Mouse (Mus musculus) heart, embryonic 11.5 days (tissue): ENCODE measurements at regions not wholly inside any gene's neighbourhood (a gene's known extent, or its start where the extent isn't known, plus 50 kb on each side); places are given as distances from the start of the nearest gene placed in this dataset.

ENCODE experiments used
- ATAC-seq: fragments of 200-750 bp; cut with Nextera tagmentation; replicated peaks from 2 replicates; pipeline ENCODE4 v1.8.0; 2017; ENCODE audit warnings: moderate library complexity; ENCODE audit not compliant: insufficient number of reproducible peaks, low FRiP score, low TSS enrichment
- H3K27ac ChIP-seq: fragments of 300-500 bp; sonication (generic); 2 replicates; pipeline ENCODE4 v1.5.1; 2014; ENCODE audit warnings: mild to moderate bottlenecking, low read depth, low read length
- H3K27me3 ChIP-seq: fragments of 300-500 bp; sonication (generic); 2 replicates; pipeline ENCODE4 v1.6.1; 2014; ENCODE audit warnings: mild to moderate bottlenecking, low read length, mixed read lengths; ENCODE audit not compliant: control insufficient read depth, insufficient read depth
- H3K36me3 ChIP-seq: fragments of 300-500 bp; sonication (generic); 2 replicates; pipeline ENCODE4 v1.6.1; 2014; ENCODE audit warnings: mild to moderate bottlenecking, low read length, moderate library complexity, mixed read lengths; ENCODE audit not compliant: control insufficient read depth, insufficient read depth
- H3K4me1 ChIP-seq: fragments of 300-500 bp; sonication (generic); 2 replicates; pipeline ENCODE4 v1.6.1; 2014; ENCODE audit warnings: low read length; ENCODE audit not compliant: control insufficient read depth, insufficient read depth
- H3K4me2 ChIP-seq: fragments of 300-500 bp; sonication (generic); 2 replicates; pipeline ENCODE4 v1.6.1; 2014; ENCODE audit warnings: mild to moderate bottlenecking, moderate library complexity
- H3K4me3 ChIP-seq: fragments of 300-500 bp; sonication (generic); 2 replicates; pipeline ENCODE4 v1.5.1; 2014; ENCODE audit warnings: low read depth, low read length
- H3K9ac ChIP-seq: fragments of 300-500 bp; sonication (generic); 2 replicates; pipeline ENCODE4 v1.6.1; 2014; ENCODE audit warnings: mild to moderate bottlenecking, low read depth, low read length, moderate library complexity
- H3K9me3 ChIP-seq: fragments of 300-500 bp; sonication (generic); replicated peaks from 2 replicates; pipeline ENCODE4 v1.6.1; 2016; ENCODE audit warnings: low read length; ENCODE audit not compliant: control insufficient read depth
- WGBS: fragments of 180-500 bp; shearing (Covaris S2); extraction: QIAGEN DNeasy Blood & Tissue Kit; methylation state at CpG from one replicate; pipeline ENCODE4 v1.1.7; 2014; ENCODE audit not compliant: insufficient replicate concordance; 5-methylcytosine and 5-hydroxymethylcytosine counted together

- Histone ChIP-seq H3K27ac (no peak overlapping the region), H3K27me3 (no peaks in the 10 kb centered on the region), H3K9ac (no peak overlapping the region), H3K4me1 (no peaks in the 10 kb centered on the region), H3K36me3 (no peaks in the 10 kb centered on the region), H3K4me2 (no peak overlapping the region), H3K4me3 (no peak overlapping the region), H3K9me3 (no peaks in the 10 kb centered on the region)
- WGBS, result 72% methylated on average over 2 of the region's 2 CpGs
- no peak for ATAC-seq
These were observed 98.8 kb upstream of the Vash1 start for GRCm38 (mm10) chr12:86579716-86580115.

GRCm38 (mm10) chr12:86580132-86580718, 98.3 kb upstream of the Vash1 start:
- Histone ChIP-seq H3K27me3 (no peaks in the 10 kb centered on the region), H3K4me1 (no peaks in the 10 kb centered on the region), H3K9ac (no peak overlapping the region), H3K36me3 (no peaks in the 10 kb centered on the region), H3K4me3 (no peak overlapping the region), H3K9me3 (no peaks in the 10 kb centered on the region), H3K4me2 (no peak overlapping the region), H3K27ac (no peak overlapping the region)
- no peak for ATAC-seq
- 65% methylated on average over 4 of the region's 4 CpGs for WGBS

- Histone ChIP-seq H3K9me3 (no peaks in the 10 kb centered on the region), H3K4me2 (no peak overlapping the region), H3K27ac (no peak overlapping the region), H3K36me3 (no peaks in the 10 kb centered on the region), H3K9ac (no peak overlapping the region), H3K4me1 (no peaks in the 10 kb centered on the region), H3K4me3 (no peak overlapping the region), H3K27me3 (no peaks in the 10 kb centered on the region)
- ATAC-seq, result no peak
- WGBS, result 64% methylated on average over 3 of the region's 3 CpGs
These were observed 96.4 kb upstream of the Vash1 start for GRCm38 (mm10) chr12:86582076-86582475.

- 90% methylated on average over 6 of the region's 6 CpGs for WGBS
- no peak overlapping the region for H3K27ac ChIP-seq
- no peak overlapping the region for H3K4me3 ChIP-seq
- no peaks in the 10 kb centered on the region for H3K36me3 ChIP-seq
- no peaks in the 10 kb centered on the region for H3K4me1 ChIP-seq
- no peak for ATAC-seq
- no peak overlapping the region for H3K9ac ChIP-seq
- H3K27me3 ChIP-seq, result no peaks in the 10 kb centered on the region
- H3K9me3 ChIP-seq, result no peaks in the 10 kb centered on the region
- no peak overlapping the region for H3K4me2 ChIP-seq
These were observed 90.5 kb upstream of the Vash1 start for GRCm38 (mm10) chr12:86588010-86588409.

- no peak overlapping the region for H3K27ac ChIP-seq
- no peak overlapping the region for H3K4me3 ChIP-seq
- WGBS, result 60% methylated on average over 7 of the region's 7 CpGs
- no peaks in the 10 kb centered on the region for H3K9me3 ChIP-seq
- no peaks in the 10 kb centered on the region for H3K27me3 ChIP-seq
- no peaks in the 10 kb centered on the region for H3K4me1 ChIP-seq
- H3K36me3 ChIP-seq, result no peaks in the 10 kb centered on the region
- no peak overlapping the region for H3K4me2 ChIP-seq
- no peak for ATAC-seq
- H3K9ac ChIP-seq, result no peak overlapping the region
These were observed 86.0 kb upstream of the Vash1 start for GRCm38 (mm10) chr12:86592509-86592908.

GRCm38 (mm10) chr12:86594647-86595046, 83.9 kb upstream of the Vash1 start:
- H3K9ac ChIP-seq, result no peak overlapping the region
- whole genome bisulfite sequencing, result 80% methylated on average over 11 of the region's 11 CpGs
- no peak for ATAC-seq
- no peak overlapping the region for H3K4me3 ChIP-seq
- H3K27me3 ChIP-seq, result no peaks in the 10 kb centered on the region
- no peak overlapping the region for H3K4me2 ChIP-seq
- no peaks in the 10 kb centered on the region for H3K4me1 ChIP-seq
- H3K27ac ChIP-seq, result no peak overlapping the region
- H3K9me3 ChIP-seq, result no peaks in the 10 kb centered on the region
- H3K36me3 ChIP-seq, result no peaks in the 10 kb centered on the region

GRCm38 (mm10) chr12:86600041-86600440, 78.5 kb upstream of the Vash1 start:
- Histone ChIP-seq H3K9me3 (no peaks in the 10 kb centered on the region), H3K27ac (no peak overlapping the region), H3K9ac (no peak overlapping the region), H3K4me3 (no peak overlapping the region), H3K27me3 (no peaks in the 10 kb centered on the region), H3K36me3 (no peaks in the 10 kb centered on the region), H3K4me1 (no peaks in the 10 kb centered on the region), H3K4me2 (no peak overlapping the region)
- no peak for ATAC-seq
- 19% methylated on average over 1 of the region's 1 CpGs for WGBS

- H3K9me3 ChIP-seq, result no peaks in the 10 kb centered on the region
- WGBS, result 84% methylated on average over 5 of the region's 5 CpGs
- H3K4me1 ChIP-seq, result no peaks in the 10 kb centered on the region
- ATAC-seq, result no peak
- H3K4me2 ChIP-seq, result no peak overlapping the region
- H3K27me3 ChIP-seq, result no peaks in the 10 kb centered on the region
- H3K4me3 ChIP-seq, result no peak overlapping the region
- no peak overlapping the region for H3K27ac ChIP-seq
- no peaks in the 10 kb centered on the region for H3K36me3 ChIP-seq
- no peak overlapping the region for H3K9ac ChIP-seq
These were observed 75.0 kb upstream of the Vash1 start for GRCm38 (mm10) chr12:86603521-86603920.

- Histone ChIP-seq H3K4me2 (no peak overlapping the region), H3K27ac (no peak overlapping the region), H3K9me3 (no peaks in the 10 kb centered on the region), H3K27me3 (no peaks in the 10 kb centered on the region), H3K9ac (no peak overlapping the region), H3K4me1 (no peaks in the 10 kb centered on the region), H3K4me3 (no peak overlapping the region), H3K36me3 (no peaks in the 10 kb centered on the region)
- no peak for ATAC-seq
- WGBS, result 66% methylated on average over 9 of the region's 9 CpGs
These were observed 66.0 kb upstream of the Vash1 start for GRCm38 (mm10) chr12:86612431-86613040.
